Mouse (Mus musculus) ES-E14 (cell line): Measurements from ENCODE around the gene Dlg2. TPM values are rescaled to one million over a fixed set of nuclear protein-coding genes. Genes with fewer than 3 reads are reported as not detected.

Experiments used
- DNase-seq: peaks from one replicate; pipeline ENCODE4 v3.0.0-alpha.2; 2013; ENCODE audit warnings: low read depth, low spot score
- H3K27ac ChIP-seq: 2 replicates; pipeline ENCODE4 v1.5.1; 2012; ENCODE audit warnings: low read depth, mild to moderate bottlenecking, low read length, moderate library complexity, mixed read lengths; ENCODE audit not compliant: poor library complexity, insufficient read depth, severe bottlenecking
- H3K36me3 ChIP-seq: 2 replicates; pipeline ENCODE4 v1.6.1; 2012; ENCODE audit warnings: mild to moderate bottlenecking, low read length, moderate library complexity, mixed read lengths; ENCODE audit not compliant: control insufficient read depth, poor library complexity, insufficient read depth, severe bottlenecking
- H3K4me1 ChIP-seq, 2 experiments: fragments of 150-350 bp in 1 of 2; sonication (generic) in 1 of 2; 2 replicates each; pipeline ENCODE4 v1.6.1; 2012; ENCODE audit warnings: low read length in 2 of 2, mild to moderate bottlenecking in 1 of 2, mixed read lengths in 1 of 2; ENCODE audit not compliant: control insufficient read depth in 2 of 2, insufficient read depth in 2 of 2, poor library complexity in 1 of 2
- H3K4me3 ChIP-seq, 2 experiments: fragments of 150-350 bp in 1 of 2; sonication (generic) in 1 of 2; 2 replicates each; pipeline ENCODE4 v1.5.1; 2012; ENCODE audit warnings: low read length in 2 of 2, low read depth in 1 of 2, mild to moderate bottlenecking in 1 of 2, mixed read lengths in 1 of 2; ENCODE audit not compliant: insufficient read depth in 1 of 2, poor library complexity in 1 of 2, severe bottlenecking in 1 of 2
- H3K9ac ChIP-seq: 2 replicates; pipeline ENCODE4 v1.6.1; 2012; ENCODE audit warnings: low read depth, mild to moderate bottlenecking, low read length, mixed read lengths; ENCODE audit not compliant: poor library complexity, insufficient read depth, severe bottlenecking
- H3K9me3 ChIP-seq: fragments of 150-350 bp; sonication (generic); 2 replicates; pipeline ENCODE4 v1.6.1; 2012; ENCODE audit warnings: low read depth, mild to moderate bottlenecking, low read length; ENCODE audit not compliant: control insufficient read depth, insufficient read depth
- CHD2 ChIP-seq: IDR thresholded peaks from 2 replicates; pipeline ENCODE4 v1.6.1; 2014; ENCODE audit warnings: mild to moderate bottlenecking, low read depth, low read length, inconsistent platforms
- HCFC1 ChIP-seq: IDR thresholded peaks from 2 replicates; pipeline ENCODE4 v1.6.1; 2012; ENCODE audit warnings: low read length, inconsistent platforms, borderline replicate concordance; ENCODE audit not compliant: insufficient read depth
- MAFK ChIP-seq: IDR thresholded peaks from 2 replicates; pipeline ENCODE4 v1.6.1; 2014; ENCODE audit warnings: mild to moderate bottlenecking, low read depth, low read length, inconsistent platforms; ENCODE audit not compliant: insufficient read depth
- ZC3H11A ChIP-seq: IDR thresholded peaks from 2 replicates; pipeline ENCODE4 v1.6.1; 2012; ENCODE audit warnings: low read depth, mild to moderate bottlenecking, inconsistent platforms, low read length, borderline replicate concordance
- ZNF384 ChIP-seq: IDR thresholded peaks from 2 replicates; pipeline ENCODE4 v1.6.1; 2012; ENCODE audit warnings: low read depth, low read length, inconsistent platforms
- in situ Hi-C, 2 experiments: fragments of 600-800 bp; cut with MboI; formaldehyde crosslinking; loops; one replicate each; pipeline ENCODE4 v1.15.1; 2025; ENCODE audit warnings: low sequenced_read_pairs in 2 of 2, inconsistent platforms in 1 of 2; ENCODE audit not compliant: unreplicated experiment in 2 of 2
- total RNA-seq: library from RNA; depleted of rRNA; stranded (reverse); fragments of 300-350 nt; gene quantifications from 2 replicates; pipeline ENCODE4 v1.2.3, GENCODE M21; 2012

The Dlg2 gene
- total RNA-seq, 1 experiment, result 0.13 TPM

- Histone ChIP-seq H3K9me3 (no peaks in the 10 kb centered on the region), H3K36me3 (peaks cover 4% of the 10 kb centered on the region), H3K4me1 (peaks cover 0 to 5% of the 10 kb centered on the region in 2 experiments; a peak in 1 of 4 replicates), H3K4me3 (peak overlapping the region; percentile 38 to 66; a peak in 3 of 4 replicates), H3K27ac (no peak overlapping the region), H3K9ac (no peak overlapping the region; the same call in 1 of the 2 replicates)
- no peak for TF ChIP-seq ZNF384
- no peak for TF ChIP-seq HCFC1
- TF ChIP-seq ZC3H11A, result no peak
- no peak for TF ChIP-seq MAFK
- no peak for TF ChIP-seq CHD2
- no peak for DNase-seq
- in situ Hi-C loops, result loop anchor here in 1 of 2 experiments (25.0 kb wide), 1 partner anchor 480 kb away; no protein-coding TSS in a partner anchor
Measured at GRCm38 (mm10) chr7:90442070-90442469, 34.4 kb upstream of the Dlg2 start.

GRCm38 (mm10) chr7:90442518-90443080 is 33.9 kb upstream of the Dlg2 start, which contains the start of gene Crebzf:
Gene Crebzf (plus strand): TSS chr7:90442729.
- Histone ChIP-seq H3K4me3 (peak within 1 kb of the TSS; percentile 93 to 96), H3K9ac (peak within 1 kb of the TSS; percentile 99), H3K9me3 (no peaks in the 10 kb centered on the region), H3K36me3 (peaks cover 4% of the 10 kb centered on the region), H3K27ac (peak within 1 kb of the TSS; percentile 90), H3K4me1 (peaks cover 0 to 5% of the 10 kb centered on the region in 2 experiments; a peak in 1 of 4 replicates)
- in situ Hi-C loops, result loop anchor here in 1 of 2 experiments (25.0 kb wide), 1 partner anchor 480 kb away; no protein-coding TSS in a partner anchor
- TF ChIP-seq MAFK (no peak), HCFC1 (no peak), CHD2 (peak; percentile 100)
- DNase-seq, result peak; percentile 92

GRCm38 (mm10) chr7:90443101-90444091 is 33.1 kb upstream of the Dlg2 start:
- Histone ChIP-seq H3K9me3 (no peaks in the 10 kb centered on the region), H3K4me1 (peaks cover 0 to 5% of the 10 kb centered on the region in 2 experiments; a peak in 1 of 4 replicates), H3K27ac (peak overlapping the region; percentile 90), H3K4me3 (peak overlapping the region; percentile 93 to 96), H3K36me3 (peaks cover 4% of the 10 kb centered on the region), H3K9ac (peak overlapping the region; percentile 99)
- TF ChIP-seq CHD2 (no peak), ZC3H11A (no peak), MAFK (no peak), ZNF384 (no peak), HCFC1 (no peak)
- in situ Hi-C loops, result loop anchor here in 1 of 2 experiments (25.0 kb wide), 1 partner anchor 481 kb away; no protein-coding TSS in a partner anchor
- DNase-seq, result no peak

- Histone ChIP-seq H3K36me3 (peaks cover 4% of the 10 kb centered on the region), H3K9ac (peak overlapping the region; percentile 8), H3K27ac (no peak overlapping the region), H3K4me3 (peak overlapping the region; percentile 93 to 96), H3K4me1 (peaks cover 0 to 5% of the 10 kb centered on the region in 2 experiments; a peak in 1 of 4 replicates), H3K9me3 (no peaks in the 10 kb centered on the region)
- DNase-seq, result no peak
- in situ Hi-C loops, result loop anchor here in 1 of 2 experiments (25.0 kb wide), 1 partner anchor 482 kb away; no protein-coding TSS in a partner anchor
- no peak for TF ChIP-seq CHD2
- no peak for TF ChIP-seq ZNF384
- no peak for TF ChIP-seq HCFC1
- no peak for TF ChIP-seq MAFK
- no peak for TF ChIP-seq ZC3H11A
Measured at GRCm38 (mm10) chr7:90444206-90444605, 32.3 kb upstream of the Dlg2 start.
